Mouse (Mus musculus) CD8-positive naive resting alpha-beta T cell, adult 2 months (primary cell): ENCODE results near the gene Armc9.

Experiments
- DNase-seq, 2 experiments: peaks; one replicate each; pipeline ENCODE4 v3.0.0; 2022; ENCODE audit warnings: low read depth in 2 of 2, low spot score in 2 of 2

Armc9 gene

GRCm38 (mm10) chr1:86309270-86309833 is 154.8 kb downstream of the Armc9 start:
- DNase-seq: no peak

- DNase-seq: no peak
Observed at GRCm38 (mm10) chr1:86310536-86311310, 156.1 kb downstream of the Armc9 start.

GRCm38 (mm10) chr1:86311467-86312005 is 157.0 kb downstream of the Armc9 start:
- no peak for DNase-seq

- DNase-seq: no peak
Observed at GRCm38 (mm10) chr1:86312269-86312668, 157.7 kb downstream of the Armc9 start.

- no peak for DNase-seq
Observed at GRCm38 (mm10) chr1:86313096-86313771, 158.7 kb downstream of the Armc9 start.

- no peak for DNase-seq
Observed at GRCm38 (mm10) chr1:86313772-86314125, 159.2 kb downstream of the Armc9 start.

- DNase-seq: no peak
Observed at GRCm38 (mm10) chr1:86320822-86321413, 166.3 kb downstream of the Armc9 start.
